Mouse (Mus musculus) skeletal muscle tissue, adult 2 months (tissue): ENCODE data around the gene Polr2c.
"Not testable (repeated sequence)": the region's sequence is repeated elsewhere in the genome, so short reads cannot be mapped to it uniquely, and the experiment has no call there.

ENCODE experiments used
- DNase-seq: peaks from one replicate; pipeline ENCODE4 v3.0.0-alpha.2; 2012; ENCODE audit warnings: low read depth, low spot score

Polr2c gene

DNA sequence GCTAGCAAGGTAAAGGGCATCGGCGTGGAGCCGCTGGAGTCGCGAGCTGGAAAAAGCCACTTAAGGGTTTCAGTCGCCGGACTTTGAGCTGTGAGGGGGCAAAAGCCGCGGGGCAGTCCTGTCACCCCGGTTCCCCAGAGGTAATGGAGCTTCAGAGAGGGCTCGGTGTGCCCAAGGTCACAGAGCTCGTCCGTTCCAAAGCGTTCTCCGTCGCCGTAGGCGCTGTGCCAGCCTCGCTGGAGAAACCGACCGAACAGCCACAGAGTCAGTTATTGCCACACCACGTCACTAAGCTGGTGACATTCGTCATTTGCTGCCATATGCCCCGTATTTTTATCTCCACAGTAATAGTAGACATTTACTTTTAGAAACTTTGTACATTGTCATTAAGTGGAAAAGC is 18.6 kb upstream of the Polr2c start:
- DNase-seq, result peak; percentile 89

GRCm38 (mm10) chr8:94841183-94841582 is 16.1 kb upstream of the Polr2c start:
- no peak for DNase-seq

GRCm38 (mm10) chr8:94850049-94850448 is 7.2 kb upstream of the Polr2c start:
- peak; percentile 44 for DNase-seq

GRCm38 (mm10) chr8:94854761-94855160 is 2.5 kb upstream of the Polr2c start:
- not testable (repeated sequence) for DNase-seq

DNA sequence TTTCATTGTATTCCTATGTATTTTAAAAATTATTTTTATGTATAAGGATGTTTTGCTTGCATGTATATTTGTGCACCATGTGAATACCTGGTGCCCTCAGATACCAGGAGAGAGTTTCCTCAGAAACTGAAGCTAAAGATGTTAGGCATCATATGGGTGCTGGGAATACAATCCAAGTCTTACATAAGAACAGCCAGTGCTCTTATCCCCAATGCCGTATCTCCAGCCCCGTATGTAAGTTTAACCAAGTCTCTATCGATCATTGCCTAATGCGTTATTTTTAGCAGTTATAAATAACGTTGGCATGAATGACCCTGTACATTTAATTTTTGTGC is 272 bp upstream of the Polr2c start:
- no peak for DNase-seq

- no peak for DNase-seq
These were observed 4.2 kb downstream of the Polr2c start for GRCm38 (mm10) chr8:94861352-94861910.

GRCm38 (mm10) chr8:94862487-94863220 is 5.4 kb downstream of the Polr2c start:
- DNase-seq, result no peak

GRCm38 (mm10) chr8:94863897-94864673 is 6.8 kb downstream of the Polr2c start:
- DNase-seq, result no peak

GRCm38 (mm10) chr8:94865292-94865691 is 8.0 kb downstream of the Polr2c start:
- no peak for DNase-seq

DNA sequence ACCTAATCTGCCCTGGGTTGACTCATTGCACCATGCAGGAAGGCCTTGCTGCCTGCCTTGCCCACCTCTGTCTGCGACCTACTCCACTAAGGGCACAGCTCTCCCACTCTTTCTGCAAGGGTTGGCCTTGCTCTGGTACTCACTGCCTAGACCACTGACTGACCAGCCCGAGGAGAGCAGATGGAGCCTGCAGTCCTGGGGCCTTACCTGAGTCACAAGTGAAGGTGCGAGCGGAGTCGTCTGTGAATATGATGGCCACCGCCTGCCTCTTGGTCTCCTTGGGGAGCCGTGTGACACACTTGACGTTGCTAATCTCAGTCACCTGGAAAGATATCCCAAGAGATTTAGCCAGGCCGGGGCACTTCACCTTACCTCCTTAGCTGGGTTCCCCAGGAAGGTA is 9.7 kb downstream of the Polr2c start:
- no peak for DNase-seq

DNA sequence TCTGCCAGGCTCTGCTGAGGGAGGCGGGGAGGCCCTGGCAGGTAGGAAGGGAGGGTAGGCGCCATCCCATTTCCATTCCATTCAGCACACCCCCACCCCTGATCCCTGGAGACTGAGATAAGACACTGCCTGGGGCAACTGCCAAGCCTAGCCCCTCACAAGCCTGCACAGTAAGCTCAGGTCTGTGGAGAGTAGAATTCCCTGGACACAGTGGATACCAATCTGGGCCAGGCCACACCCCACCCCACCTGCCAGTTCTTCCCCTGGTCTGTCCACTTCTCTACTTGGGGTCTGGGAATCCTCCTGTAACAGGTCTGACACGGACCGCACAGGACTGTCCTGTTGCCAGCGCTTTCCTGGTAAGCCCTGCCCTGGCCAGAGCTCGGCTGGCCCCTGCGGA is 11.9 kb downstream of the Polr2c start:
- no peak for DNase-seq

DNA sequence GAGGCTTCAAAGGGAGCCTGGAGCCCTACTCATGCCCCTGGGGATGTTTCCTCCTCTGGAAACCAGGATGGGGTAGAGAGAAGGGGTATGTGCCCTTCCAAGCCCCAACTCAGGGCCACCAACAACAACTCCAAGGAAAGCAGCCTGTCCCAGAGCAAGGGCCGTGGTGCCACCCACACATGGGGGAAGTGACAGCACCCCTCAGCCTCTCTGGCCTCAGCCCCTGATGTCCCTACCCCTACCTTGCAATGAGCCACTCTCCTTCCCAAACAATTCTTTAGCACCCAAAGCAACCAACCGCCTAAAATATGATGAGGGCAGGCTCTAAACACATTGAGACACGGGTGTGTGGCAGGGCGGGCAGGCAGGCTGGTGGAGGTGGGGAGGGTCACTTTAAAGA is 12.8 kb downstream of the Polr2c start:
- no peak for DNase-seq

DNA sequence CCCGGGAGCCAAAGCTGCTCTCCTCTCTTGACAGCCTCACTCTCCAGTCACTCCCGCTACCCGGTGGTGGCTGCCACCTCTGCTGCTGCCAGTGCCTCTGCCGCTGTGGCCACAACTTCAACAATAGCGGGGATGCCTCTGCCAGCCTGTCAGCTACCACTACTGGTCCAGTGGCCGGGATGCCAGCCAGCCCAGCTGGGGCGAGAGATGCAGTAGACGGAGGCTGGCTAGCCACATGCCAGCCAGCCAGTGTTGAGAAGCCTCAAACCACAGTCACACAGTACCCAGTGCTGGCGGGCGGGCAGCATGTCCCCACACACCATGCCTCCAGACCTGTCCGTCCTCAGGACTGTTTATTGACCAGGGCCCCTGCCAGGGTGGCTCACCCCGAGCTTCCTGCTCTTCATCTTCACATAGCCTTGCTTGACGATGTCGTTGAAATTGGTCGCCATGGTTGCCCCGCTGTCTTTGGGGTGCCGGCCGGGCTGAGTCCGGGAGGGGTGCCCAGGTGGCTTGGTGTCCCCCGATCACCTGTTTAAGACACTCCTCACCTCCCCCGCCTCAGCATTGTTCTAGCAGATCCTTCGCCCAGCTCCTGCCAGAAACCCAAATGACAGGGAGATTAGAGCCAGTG is 13.3 kb downstream of the Polr2c start:
- DNase-seq, result no peak

- DNase-seq, result peak; percentile 46
These were observed 14.1 kb downstream of the Polr2c start for GRCm38 (mm10) chr8:94871108-94871894.

GRCm38 (mm10) chr8:94872156-94872555 is 14.9 kb downstream of the Polr2c start:
- no peak for DNase-seq

- DNase-seq, result no peak
These were observed 15.3 kb downstream of the Polr2c start for GRCm38 (mm10) chr8:94872576-94872975.

- DNase-seq, result peak; percentile 62
These were observed 17.1 kb downstream of the Polr2c start for GRCm38 (mm10) chr8:94874358-94874757.

GRCm38 (mm10) chr8:94875096-94875870 is 18.0 kb downstream of the Polr2c start:
- no peak for DNase-seq

DNA sequence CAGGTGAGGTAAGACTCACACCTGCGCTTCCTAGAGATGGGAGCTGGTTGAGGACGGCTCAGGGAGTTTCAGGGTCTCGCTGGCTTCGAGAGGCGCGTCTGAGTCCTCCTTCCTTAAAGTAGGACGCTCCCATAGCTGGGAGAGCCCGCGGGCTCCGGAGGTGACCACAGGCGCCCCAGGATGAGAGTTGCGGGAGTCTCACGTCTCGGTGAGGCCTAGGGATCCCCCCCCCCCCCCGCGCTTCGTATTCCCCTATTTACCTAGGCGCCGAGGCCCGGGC is 18.6 kb downstream of the Polr2c start:
- no peak for DNase-seq

GRCm38 (mm10) chr8:94876197-94876730 is 19.0 kb downstream of the Polr2c start, which contains the start of gene Dok4:
TSS of gene Dok4 (minus strand) at chr8:94876330.
- DNase-seq, result peak; percentile 85

DNA sequence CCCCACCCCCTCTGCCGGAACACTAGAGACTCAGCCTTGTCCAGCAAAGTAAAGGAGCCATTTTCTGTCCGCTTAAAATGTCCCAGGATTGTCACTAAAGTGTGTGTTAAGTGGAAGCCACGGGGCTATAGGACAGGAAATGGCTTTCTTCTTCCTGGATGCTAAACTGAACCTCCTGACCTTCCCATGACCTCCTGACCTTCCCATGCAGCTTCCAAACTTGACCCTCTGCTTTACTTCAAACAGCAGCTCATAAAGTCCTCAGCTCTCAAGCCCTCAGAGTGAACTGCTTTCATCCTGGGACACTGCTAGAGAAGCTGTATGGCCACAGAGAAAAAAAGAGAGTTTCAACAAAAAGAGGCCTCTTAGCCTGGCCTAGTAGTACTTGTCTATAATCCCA is 19.6 kb downstream of the Polr2c start:
- DNase-seq, result no peak
